ENCODE assay signal across 16 mouse cellular contexts in genomic region chr9:26502027-26502426, GRCm38 (mm10).
"Had no signal": no experiment of that assay in that cellular context is flagged by ENCODE, and none has a peak within 500 bp of the region (broad histone marks: within the 10 kb centered on the region; RNA-seq: fewer than 3 reads in every experiment).

No protein-coding gene starts in this region.

- DNase-seq: kidney, adult 18-20 months; kidney, adult 9 months; kidney, postnatal 14 days; kidney, postnatal 4 days; liver, embryonic 13.5 days; lung, adult 2 months; lung, postnatal 14 days; lung, postnatal 4 days; right cerebral cortex, postnatal 4 days; thymus, adult 2 months; thymus, postnatal 14 days; thymus, postnatal 4 days had no signal

- ATAC-seq: intestine, embryonic 16.5 days; midbrain, embryonic 16.5 days had no signal

- H3K27me3 ChIP-seq: liver, embryonic 13.5 days; midbrain, embryonic 12.5 days had no signal

- H3K4me3 ChIP-seq: liver, embryonic 13.5 days; midbrain, embryonic 12.5 days had no signal

- H3K27ac ChIP-seq: liver, embryonic 13.5 days; midbrain, embryonic 12.5 days; stomach, postnatal 0 days had no signal

- H3K4me1 ChIP-seq: liver, embryonic 13.5 days; midbrain, embryonic 12.5 days had no signal

- H3K36me3 ChIP-seq: liver, embryonic 13.5 days; midbrain, embryonic 12.5 days had no signal

- H3K9me3 ChIP-seq: liver, embryonic 13.5 days; midbrain, embryonic 12.5 days had no signal
